Mouse (Mus musculus) neural tube, embryonic 15.5 days (tissue): ENCODE results near the gene Trem2. TPM values are rescaled to one million over a fixed set of nuclear protein-coding genes. Genes with fewer than 3 reads are reported as not detected.

Experiments
- ATAC-seq: fragments of 200-750 bp; cut with Nextera tagmentation; 2 replicates; pipeline ENCODE4 v1.8.0; 2017; ENCODE audit warnings: mild to moderate bottlenecking, moderate TSS enrichment, moderate library complexity; ENCODE audit not compliant: low FRiP score
- H3K27ac ChIP-seq: fragments of 300-500 bp; sonication (generic); replicated peaks from 2 replicates; pipeline ENCODE4 v1.5.1; 2015; ENCODE audit warnings: mild to moderate bottlenecking, inconsistent platforms
- H3K27me3 ChIP-seq: fragments of 300-500 bp; sonication (generic); replicated peaks from 2 replicates; pipeline ENCODE4 v1.6.1; 2015; ENCODE audit warnings: inconsistent platforms
- H3K36me3 ChIP-seq: fragments of 300-500 bp; sonication (generic); 2 replicates; pipeline ENCODE4 v1.6.1; 2015; ENCODE audit warnings: inconsistent platforms
- H3K4me1 ChIP-seq: fragments of 300-500 bp; sonication (generic); 2 replicates; pipeline ENCODE4 v1.6.1; 2015; ENCODE audit warnings: inconsistent platforms
- H3K4me2 ChIP-seq: fragments of 300-500 bp; sonication (generic); 2 replicates; pipeline ENCODE4 v1.6.1; 2015; ENCODE audit warnings: inconsistent platforms, mild to moderate bottlenecking, moderate library complexity
- H3K4me3 ChIP-seq: fragments of 300-500 bp; sonication (generic); replicated peaks from 2 replicates; pipeline ENCODE4 v1.5.1; 2015; ENCODE audit warnings: mild to moderate bottlenecking, inconsistent platforms
- H3K9ac ChIP-seq: fragments of 300-500 bp; sonication (generic); replicated peaks from 2 replicates; pipeline ENCODE4 v1.6.1; 2015; ENCODE audit warnings: mild to moderate bottlenecking, inconsistent platforms
- H3K9me3 ChIP-seq: fragments of 300-500 bp; sonication (generic); replicated peaks from 2 replicates; pipeline ENCODE4 v1.6.1; 2016; ENCODE audit warnings: inconsistent platforms
- WGBS: fragments of 180-500 bp; shearing (Covaris S2); methylation state at CpG from one replicate; pipeline ENCODE4 v1.1.7; 2015; ENCODE audit warnings: mixed read lengths; 5-methylcytosine and 5-hydroxymethylcytosine counted together
- polyA plus RNA-seq: library from polyadenylated mRNA; unstranded; fragments of >200 nt; fragmentation: Nextera tagmentation; extraction: Ambion mirVana; gene quantifications from 2 replicates; pipeline ENCODE4 v1.2.1, GENCODE M21; 2015

The Trem2 gene
- polyA plus RNA-seq, 1 experiment from 2014 or later: 6.1 TPM

DNA sequence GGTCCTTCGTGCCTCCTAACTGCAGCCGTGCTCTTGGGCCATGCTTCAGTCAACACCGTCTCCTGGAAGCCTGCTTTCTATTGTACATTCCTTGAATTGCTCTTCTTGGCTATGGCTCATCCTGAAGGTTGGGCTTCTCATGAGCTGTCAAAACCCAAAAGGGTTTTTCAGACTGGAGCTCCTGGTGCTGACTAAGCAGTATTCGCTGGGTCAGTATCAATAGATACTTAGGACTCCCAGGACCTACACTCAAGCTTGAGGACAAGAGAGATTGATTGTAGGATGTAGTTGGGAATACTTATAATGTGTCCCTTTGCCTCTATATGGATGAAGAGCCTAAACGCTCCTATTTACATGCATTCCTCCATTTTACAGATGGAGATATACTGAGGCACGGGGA lies 21.1 kb upstream of the Trem2 start:
- Histone ChIP-seq H3K4me1 (no peaks in the 10 kb centered on the region), H3K36me3 (no peaks in the 10 kb centered on the region), H3K9ac (no peak overlapping the region), H3K4me3 (no peak overlapping the region), H3K4me2 (no peak overlapping the region), H3K27me3 (no peaks in the 10 kb centered on the region), H3K9me3 (no peaks in the 10 kb centered on the region), H3K27ac (no peak overlapping the region)
- ATAC-seq: no peak
- WGBS: 95% methylated on average over 6 of the region's 6 CpGs

DNA sequence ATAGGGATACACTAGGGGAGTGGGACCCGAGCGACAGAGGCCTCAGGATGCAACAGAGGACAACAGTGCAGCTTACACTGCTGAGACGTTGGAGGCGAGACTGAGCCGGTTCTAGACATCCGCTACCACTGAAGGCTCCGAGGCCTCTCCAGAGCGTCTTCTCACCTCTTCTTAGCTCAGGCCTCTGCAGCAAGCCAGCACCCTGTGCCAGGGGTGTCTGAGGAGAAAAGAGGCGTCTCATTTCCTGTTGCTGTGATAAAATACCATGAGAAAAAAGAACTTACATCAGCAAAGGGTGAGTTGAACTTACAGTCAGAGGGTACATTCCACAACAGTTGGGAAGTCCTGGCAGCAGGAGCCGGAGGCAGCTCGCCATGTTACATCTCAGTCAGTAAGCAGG lies 20.6 kb upstream of the Trem2 start:
- Histone ChIP-seq H3K4me3 (no peak overlapping the region), H3K4me1 (no peaks in the 10 kb centered on the region), H3K27me3 (no peaks in the 10 kb centered on the region), H3K36me3 (no peaks in the 10 kb centered on the region), H3K4me2 (no peak overlapping the region), H3K9me3 (no peaks in the 10 kb centered on the region), H3K9ac (no peak overlapping the region), H3K27ac (no peak overlapping the region)
- WGBS: 94% methylated on average over 11 of the region's 11 CpGs
- ATAC-seq: no peak

DNA sequence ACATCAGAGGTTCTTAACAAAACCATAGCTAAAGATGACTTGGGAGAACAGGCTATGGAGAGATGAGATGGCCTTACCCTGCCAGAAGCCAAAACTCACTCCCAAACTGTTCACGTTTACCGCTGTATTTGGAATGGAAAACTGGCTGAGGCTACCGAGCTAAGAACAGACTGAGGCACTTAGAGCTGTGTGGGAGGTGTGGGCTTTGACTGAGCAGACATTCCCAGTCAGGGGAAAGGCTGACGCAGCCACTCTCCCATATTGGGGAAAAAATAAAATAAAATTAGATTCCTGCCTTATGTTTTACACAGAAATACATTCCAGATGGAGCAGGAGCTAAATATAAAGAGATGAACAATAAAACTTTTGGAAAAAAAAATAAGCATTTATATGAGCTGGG lies 19.5 kb upstream of the Trem2 start:
- no peak overlapping the region for H3K4me2 ChIP-seq
- no peaks in the 10 kb centered on the region for H3K27me3 ChIP-seq
- H3K4me1 ChIP-seq: no peaks in the 10 kb centered on the region
- H3K36me3 ChIP-seq: no peaks in the 10 kb centered on the region
- 92% methylated on average over 4 of the region's 4 CpGs for WGBS
- no peak overlapping the region for H3K4me3 ChIP-seq
- no peak overlapping the region for H3K27ac ChIP-seq
- H3K9ac ChIP-seq: no peak overlapping the region
- no peak for ATAC-seq
- H3K9me3 ChIP-seq: no peaks in the 10 kb centered on the region

DNA sequence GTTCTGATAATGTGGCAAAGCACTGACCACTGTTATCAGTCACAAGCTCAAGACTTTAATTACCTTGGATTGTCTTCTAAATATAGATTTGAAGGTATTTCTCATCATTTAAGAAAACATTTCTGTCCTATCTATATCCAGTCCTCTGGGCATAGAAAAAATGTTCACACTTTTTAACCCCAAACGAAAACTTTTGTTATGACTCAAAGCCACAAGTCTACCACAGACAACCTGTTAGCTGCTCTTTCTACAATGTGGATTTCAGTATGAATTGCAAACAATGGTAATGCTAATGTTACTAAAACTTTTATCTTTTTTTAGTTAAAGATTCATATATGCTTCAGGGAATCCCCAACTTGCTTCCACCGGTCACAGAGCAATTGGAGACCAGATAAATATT lies 13.7 kb upstream of the Trem2 start:
- H3K27ac ChIP-seq: no peak overlapping the region
- no peaks in the 10 kb centered on the region for H3K9me3 ChIP-seq
- no peaks in the 10 kb centered on the region for H3K27me3 ChIP-seq
- H3K4me2 ChIP-seq: no peak overlapping the region
- H3K4me1 ChIP-seq: no peaks in the 10 kb centered on the region
- no peak overlapping the region for H3K9ac ChIP-seq
- H3K4me3 ChIP-seq: no peak overlapping the region
- no peak for ATAC-seq
- no peaks in the 10 kb centered on the region for H3K36me3 ChIP-seq
- 94% methylated on average over 2 of the region's 2 CpGs for WGBS

DNA sequence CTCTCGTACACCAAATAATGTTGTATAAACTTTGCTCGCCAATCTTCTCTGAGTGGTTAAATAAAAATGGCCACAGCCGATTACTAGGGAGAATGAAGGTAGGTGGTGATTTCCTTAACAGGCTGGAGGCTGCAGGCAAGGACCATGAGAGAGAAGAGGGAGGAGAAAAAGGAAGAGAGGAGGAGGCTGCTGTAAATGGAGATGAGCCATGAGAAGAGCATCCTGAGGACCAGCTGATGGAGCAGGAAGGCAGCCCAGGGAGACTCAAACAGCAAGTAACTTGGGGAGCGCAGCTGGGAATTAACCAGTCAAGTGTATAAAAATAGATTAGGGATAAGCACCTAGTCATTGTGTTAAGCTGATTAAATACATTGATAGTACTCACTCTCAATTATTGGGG lies 12.0 kb upstream of the Trem2 start:
- H3K27me3 ChIP-seq: no peaks in the 10 kb centered on the region
- H3K9ac ChIP-seq: no peak overlapping the region
- H3K9me3 ChIP-seq: no peaks in the 10 kb centered on the region
- 91% methylated on average over 4 of the region's 4 CpGs for WGBS
- no peak overlapping the region for H3K4me2 ChIP-seq
- no peaks in the 10 kb centered on the region for H3K36me3 ChIP-seq
- no peaks in the 10 kb centered on the region for H3K4me1 ChIP-seq
- H3K27ac ChIP-seq: no peak overlapping the region
- no peak overlapping the region for H3K4me3 ChIP-seq
- ATAC-seq: no peak

DNA sequence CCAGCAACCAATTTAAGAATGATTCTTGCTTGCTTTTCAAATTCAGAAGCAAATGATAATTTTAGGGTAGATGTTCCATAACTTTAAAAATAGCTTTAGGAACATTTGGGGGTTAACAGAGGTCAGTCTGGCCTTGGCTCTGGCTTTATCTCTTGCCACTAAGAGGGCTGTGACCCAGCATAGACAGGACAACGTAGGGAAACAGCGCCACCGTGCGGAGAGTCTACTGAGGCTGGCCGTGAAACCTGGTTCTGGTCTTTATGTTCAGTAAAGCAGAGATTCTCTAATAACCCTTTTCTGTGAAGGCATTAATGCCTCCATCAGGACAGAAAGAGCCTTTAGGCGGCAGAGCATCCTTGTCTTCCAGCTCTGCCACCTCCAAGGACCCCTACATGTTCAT lies 9.3 kb upstream of the Trem2 start:
- no peaks in the 10 kb centered on the region for H3K9me3 ChIP-seq
- 2% methylated on average over 6 of the region's 6 CpGs for WGBS
- no peaks in the 10 kb centered on the region for H3K27me3 ChIP-seq
- H3K4me1 ChIP-seq: no peaks in the 10 kb centered on the region
- no peak overlapping the region for H3K9ac ChIP-seq
- H3K27ac ChIP-seq: no peak overlapping the region
- H3K4me2 ChIP-seq: no peak overlapping the region
- ATAC-seq: no peak
- no peak overlapping the region for H3K4me3 ChIP-seq
- no peaks in the 10 kb centered on the region for H3K36me3 ChIP-seq

DNA sequence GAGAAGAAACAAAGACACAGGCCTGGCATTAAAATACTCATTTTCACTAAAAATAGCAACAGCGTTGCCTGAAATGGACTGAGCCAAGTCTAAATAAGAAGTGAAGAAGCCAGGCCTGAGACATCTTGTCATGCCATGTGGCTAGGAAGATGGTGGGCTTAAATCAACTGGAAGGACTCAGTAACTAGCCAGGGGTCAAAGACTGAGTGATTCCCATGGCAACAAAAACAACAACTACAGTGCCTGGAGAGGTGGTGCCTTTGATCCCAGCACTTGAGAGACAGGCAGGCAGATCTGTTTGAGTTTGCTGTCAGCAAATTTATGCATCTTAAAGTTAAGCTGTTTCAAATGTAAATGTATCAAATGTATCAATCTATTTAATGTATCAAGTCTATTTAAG lies 5.9 kb upstream of the Trem2 start:
- Histone ChIP-seq H3K4me3 (no peak overlapping the region), H3K4me2 (no peak overlapping the region), H3K9me3 (no peaks in the 10 kb centered on the region), H3K27me3 (no peaks in the 10 kb centered on the region), H3K9ac (no peak overlapping the region), H3K27ac (no peak overlapping the region), H3K36me3 (no peaks in the 10 kb centered on the region), H3K4me1 (no peaks in the 10 kb centered on the region)
- no peak for ATAC-seq
- 66% methylated on average over 1 of the region's 1 CpGs for WGBS

DNA sequence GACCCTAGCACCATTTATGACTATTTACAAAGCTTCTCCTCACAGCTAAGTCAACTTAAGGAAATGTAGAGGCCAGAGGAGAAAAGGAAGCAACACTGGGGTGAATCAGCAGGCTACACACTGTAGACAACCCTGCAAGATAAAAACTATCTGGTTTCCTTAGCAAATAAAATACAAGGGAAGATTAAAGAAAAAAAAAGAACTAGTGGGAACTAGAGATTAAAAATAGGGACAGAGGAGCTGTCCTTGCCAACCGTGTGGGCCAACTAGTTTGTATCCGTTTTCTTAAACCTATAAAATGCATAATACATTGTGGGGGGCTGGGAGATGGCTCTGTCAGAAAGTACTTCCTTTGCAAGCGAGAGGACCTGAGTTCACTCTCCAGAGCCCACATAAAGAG lies 4.3 kb upstream of the Trem2 start:
- Histone ChIP-seq H3K27me3 (no peaks in the 10 kb centered on the region), H3K4me1 (no peaks in the 10 kb centered on the region), H3K4me2 (no peak overlapping the region), H3K9ac (no peak overlapping the region), H3K36me3 (no peaks in the 10 kb centered on the region), H3K27ac (no peak overlapping the region), H3K9me3 (no peaks in the 10 kb centered on the region), H3K4me3 (no peak overlapping the region)
- ATAC-seq: no peak
- 76% methylated on average over 3 of the region's 3 CpGs for WGBS

DNA sequence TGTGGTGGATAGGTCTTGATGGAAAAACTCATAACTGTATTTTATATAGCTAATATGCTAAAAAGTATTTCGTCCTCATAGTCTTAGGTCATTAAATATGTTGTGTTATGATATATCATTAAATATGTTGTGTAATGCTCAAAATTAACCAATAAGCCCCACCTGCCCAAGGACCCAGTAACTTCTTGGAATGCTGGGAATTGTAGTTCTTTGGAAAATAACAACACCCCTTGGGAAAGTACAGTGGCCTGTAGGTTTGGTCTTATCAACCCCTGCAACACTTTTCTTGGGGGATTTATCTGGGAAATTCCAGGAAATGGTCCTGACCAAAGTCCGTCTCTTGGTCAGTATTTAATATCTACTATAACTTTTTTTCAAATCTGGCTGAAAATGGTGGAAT lies 3.1 kb upstream of the Trem2 start:
- no peaks in the 10 kb centered on the region for H3K9me3 ChIP-seq
- no peak overlapping the region for H3K27ac ChIP-seq
- no peak overlapping the region for H3K4me3 ChIP-seq
- H3K27me3 ChIP-seq: no peaks in the 10 kb centered on the region
- no peak for ATAC-seq
- no peak overlapping the region for H3K9ac ChIP-seq
- no peaks in the 10 kb centered on the region for H3K4me1 ChIP-seq
- H3K36me3 ChIP-seq: no peaks in the 10 kb centered on the region
- 92% methylated on average over 2 of the region's 2 CpGs for WGBS
- H3K4me2 ChIP-seq: no peak overlapping the region

DNA sequence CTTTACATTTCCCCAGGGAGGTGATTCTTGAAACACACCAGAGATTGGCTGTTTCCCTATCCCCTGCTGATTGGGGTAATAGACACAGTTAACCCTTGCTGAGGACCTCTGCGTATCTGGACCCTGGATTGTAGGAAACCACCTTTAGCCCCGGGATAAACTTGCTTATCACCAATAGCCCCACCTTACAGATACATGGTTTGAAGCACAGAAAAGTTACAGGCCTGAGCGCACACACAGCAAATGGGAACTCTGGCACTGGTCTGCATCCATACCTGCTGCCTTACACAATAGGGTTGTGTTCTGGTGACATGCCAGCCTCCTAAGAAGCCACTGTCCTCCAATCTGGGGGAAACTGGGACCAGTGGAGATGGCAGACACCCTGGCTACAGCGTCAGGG lies 377 bp upstream of the Trem2 start:
- WGBS: 76% methylated on average over 4 of the region's 4 CpGs
- no peaks in the 10 kb centered on the region for H3K36me3 ChIP-seq
- no peaks in the 10 kb centered on the region for H3K9me3 ChIP-seq
- H3K27me3 ChIP-seq: no peaks in the 10 kb centered on the region
- no peak overlapping the region for H3K4me2 ChIP-seq
- no peak overlapping the region for H3K4me3 ChIP-seq
- H3K4me1 ChIP-seq: no peaks in the 10 kb centered on the region
- H3K9ac ChIP-seq: no peak overlapping the region
- no peak for ATAC-seq
- no peak overlapping the region for H3K27ac ChIP-seq

DNA sequence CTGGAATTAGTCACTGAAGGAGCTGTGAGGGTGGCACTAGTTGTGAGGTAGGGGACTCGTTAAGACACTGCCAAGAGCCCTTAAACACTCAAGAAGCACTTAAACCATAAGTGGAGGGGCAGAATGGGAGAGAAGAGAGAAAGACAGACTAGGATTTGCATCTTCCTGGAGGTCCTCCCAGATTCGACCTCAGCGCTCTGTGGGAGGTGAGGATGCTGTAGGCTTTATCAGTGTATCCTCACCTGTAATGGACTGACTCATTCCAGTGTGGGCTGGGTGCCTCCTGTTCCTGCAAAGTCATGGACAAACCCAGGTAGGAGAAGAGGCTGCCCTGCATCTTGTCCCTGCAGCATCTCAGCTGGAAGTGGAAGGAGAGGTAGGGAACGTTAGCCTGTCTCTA lies 633 bp downstream of the Trem2 start:
- Histone ChIP-seq H3K4me2 (no peak overlapping the region), H3K27ac (no peak overlapping the region), H3K36me3 (no peaks in the 10 kb centered on the region), H3K4me1 (no peaks in the 10 kb centered on the region), H3K4me3 (no peak overlapping the region), H3K9ac (no peak overlapping the region), H3K9me3 (no peaks in the 10 kb centered on the region), H3K27me3 (no peaks in the 10 kb centered on the region)
- WGBS: 70% methylated on average over 4 of the region's 4 CpGs
- ATAC-seq: no peak

DNA sequence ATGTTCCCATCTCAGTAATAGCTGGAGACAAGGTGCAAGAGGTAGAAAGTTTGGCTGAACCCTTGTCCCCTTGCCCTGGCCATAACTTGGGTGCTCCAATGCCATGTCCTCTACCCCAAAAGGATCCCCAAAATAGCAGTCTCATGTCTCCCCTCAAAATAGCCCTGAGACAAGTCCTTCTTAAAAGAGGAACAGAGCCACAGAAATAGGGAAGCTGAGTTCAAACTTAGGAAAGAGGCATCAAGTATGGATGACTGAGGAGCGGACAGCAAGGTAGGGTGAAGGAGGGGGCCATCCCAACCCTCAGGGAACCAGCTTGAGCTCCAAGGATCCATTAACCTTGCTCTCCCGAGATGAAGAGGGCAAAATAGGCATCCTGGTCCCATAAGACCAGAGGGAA lies 1.1 kb downstream of the Trem2 start:
- H3K4me3 ChIP-seq: no peak overlapping the region
- ATAC-seq: no peak
- 85% methylated on average over 2 of the region's 2 CpGs for WGBS
- no peak overlapping the region for H3K4me2 ChIP-seq
- no peaks in the 10 kb centered on the region for H3K27me3 ChIP-seq
- H3K4me1 ChIP-seq: no peaks in the 10 kb centered on the region
- no peak overlapping the region for H3K27ac ChIP-seq
- no peaks in the 10 kb centered on the region for H3K9me3 ChIP-seq
- H3K9ac ChIP-seq: no peak overlapping the region
- no peaks in the 10 kb centered on the region for H3K36me3 ChIP-seq

DNA sequence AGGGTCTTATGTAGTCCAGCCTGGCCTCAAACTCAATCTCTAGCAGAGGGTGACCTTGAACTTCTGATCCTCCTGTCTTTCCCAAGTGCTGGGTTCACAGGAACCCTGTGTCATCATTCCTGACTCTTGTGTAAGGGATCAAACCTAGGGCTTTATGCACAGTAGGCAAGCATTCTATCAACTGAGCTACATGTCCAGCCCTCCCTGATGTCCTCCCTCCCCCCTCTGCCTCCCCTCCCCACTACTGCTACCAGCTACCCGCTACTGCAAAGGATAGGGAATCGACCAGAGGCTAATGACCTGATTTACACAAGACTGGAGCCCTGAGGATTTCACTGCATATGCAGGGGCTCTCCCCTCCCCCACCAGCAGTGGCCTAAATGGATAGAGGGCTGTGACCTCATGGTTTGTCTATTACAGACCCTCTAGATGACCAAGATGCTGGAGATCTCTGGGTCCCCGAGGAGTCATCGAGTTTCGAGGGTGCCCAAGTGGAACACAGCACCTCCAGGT lies 4.5 kb downstream of the Trem2 start:
- Histone ChIP-seq H3K9ac (no peak overlapping the region), H3K4me3 (no peak overlapping the region), H3K4me2 (no peak overlapping the region), H3K27me3 (no peaks in the 10 kb centered on the region), H3K4me1 (no peaks in the 10 kb centered on the region), H3K27ac (no peak overlapping the region), H3K9me3 (no peaks in the 10 kb centered on the region), H3K36me3 (no peaks in the 10 kb centered on the region)
- 70% methylated on average over 5 of the region's 5 CpGs for WGBS
- ATAC-seq: no peak
